In genomic region chr15:83417916-83418315, GRCm38 (mm10) we compare ENCODE assay signal across 19 mouse cellular contexts. TPM values are rescaled to one million over a fixed set of nuclear protein-coding genes. Genes with fewer than 3 reads are reported as not detected.
DNase-seq lines count a peak whose midpoint lies in the region; ATAC-seq and TF ChIP-seq lines count a peak whose summit lies in the region.
"Had no signal": no experiment of that assay in that cellular context is flagged by ENCODE, and none has a peak within 500 bp of the region (broad histone marks: within the 10 kb centered on the region; RNA-seq: fewer than 3 reads in every experiment).

No protein-coding gene starts in this region.

- 0 out of 2 replicates have a peak overlapping the region, but pooled peaks have one; percentile 7 for H3K9ac ChIP-seq in heart, embryonic 12.5 days
- H3K9ac ChIP-seq: embryonic facial prominence, embryonic 15.5 days; hindbrain, embryonic 12.5 days; midbrain, embryonic 12.5 days had no signal

- H3K36me3 ChIP-seq in heart, embryonic 12.5 days: no peaks in the 10 kb centered on the region
- H3K36me3 ChIP-seq: embryonic facial prominence, embryonic 15.5 days; hindbrain, embryonic 12.5 days; midbrain, embryonic 12.5 days had no signal

- WGBS in heart, embryonic 12.5 days: 69% methylated on average over 6 of the region's 6 CpGs

- H3K4me1 ChIP-seq in heart, embryonic 12.5 days (replicated peaks): peaks cover 55% of the 10 kb centered on the region
- H3K4me1 ChIP-seq in embryonic fibroblast, embryonic 13.5 days (ENCODE audit: control insufficient read depth, insufficient read depth, low read length): peaks cover 18% of the 10 kb centered on the region
- H3K4me1 ChIP-seq: midbrain, embryonic 12.5 days had no signal

- ATAC-seq in heart, embryonic 12.5 days (ENCODE audit: insufficient number of reproducible peaks, low FRiP score): no peak
- ATAC-seq: CD4-positive, CD25-positive, alpha-beta regulatory T cell, adult 4 months; inflammation-experienced regulatory T-cells, adult 6 months had no signal

- no peak overlapping the region for H3K4me2 ChIP-seq in heart, embryonic 12.5 days
- H3K4me2 ChIP-seq: embryonic facial prominence, embryonic 15.5 days; hindbrain, embryonic 12.5 days; midbrain, embryonic 12.5 days had no signal

- no peak for TF ChIP-seq POLR2A in embryonic fibroblast, embryonic 13.5 days (IDR thresholded peaks at IDR 0.05; ENCODE audit: low read depth, low read length)

- intact Hi-C loops in left cerebral cortex, adult 2 months (cut with DNase I): loop anchor here (2.0 kb wide), 1 partner anchor 31 kb away; no protein-coding TSS in a partner anchor
- intact Hi-C loops in left cerebral cortex, postnatal 10 days (cut with DNase I): no loop called here

- H3K9me3 ChIP-seq in heart, embryonic 12.5 days (replicated peaks): no peaks in the 10 kb centered on the region
- H3K9me3 ChIP-seq: embryonic facial prominence, embryonic 15.5 days; G1E; hindbrain, embryonic 12.5 days; midbrain, embryonic 12.5 days had no signal

- no peak for DNase-seq in heart, adult 9 months (ENCODE audit: low spot score in 2 of 2)
- no peak for DNase-seq in left cerebral cortex, adult 2 months (ENCODE audit: extremely low spot score in 1 of 2, low spot score in 2 of 2)
- no peak for DNase-seq in left cerebral cortex, postnatal 10 days (ENCODE audit: extremely low spot score in 1 of 2, low spot score in 2 of 2)
- peak; percentile 33 to 36 for DNase-seq in adrenal gland, postnatal 36 days
- DNase-seq in neural tube, embryonic 10.5 days (ENCODE audit: extremely low spot score, low spot score): no peak
- DNase-seq: embryo, embryonic 11 days; gastrocnemius, postnatal 14 days; kidney, postnatal 4 days; lung, adult 18-20 months; lung, postnatal 4 days; thymus, postnatal 36 days had no signal

- H3K27me3 ChIP-seq in heart, embryonic 12.5 days (replicated peaks): no peaks in the 10 kb centered on the region
- H3K27me3 ChIP-seq: embryonic facial prominence, embryonic 15.5 days; hindbrain, embryonic 12.5 days; midbrain, embryonic 12.5 days had no signal

- H3K27ac ChIP-seq in heart, embryonic 12.5 days (ENCODE audit: poor library complexity, severe bottlenecking): peak overlapping the region; percentile 63
- peak overlapping the region; percentile 71 for H3K27ac ChIP-seq in left cerebral cortex, adult 2 months
- peak overlapping the region; percentile 57; the same call in 1 of the 2 replicates for H3K27ac ChIP-seq in embryonic fibroblast, embryonic 13.5 days (ENCODE audit: insufficient read depth, low read length)
- H3K27ac ChIP-seq: hindbrain, embryonic 12.5 days; midbrain, embryonic 12.5 days had no signal

- no peak overlapping the region for H3K4me3 ChIP-seq in heart, embryonic 12.5 days
- no peak overlapping the region for H3K4me3 ChIP-seq in left cerebral cortex, adult 2 months
- H3K4me3 ChIP-seq in embryonic fibroblast, embryonic 13.5 days (ENCODE audit: insufficient read depth, low read length): no peak overlapping the region
- H3K4me3 ChIP-seq: embryonic facial prominence, embryonic 15.5 days; hindbrain, embryonic 12.5 days; midbrain, embryonic 12.5 days had no signal

- no peak for TF ChIP-seq CTCF in left cerebral cortex, adult 2 months (IDR thresholded peaks at IDR 0.05)
- no peak for TF ChIP-seq CTCF in embryonic fibroblast, embryonic 13.5 days (IDR thresholded peaks at IDR 0.05; ENCODE audit: borderline replicate concordance, insufficient read depth, low read length)

RNA-seq across cellular contexts. Expression of gene Pacsin2, which starts 46.5 kb away (rescaled TPM):
- 70.8 and 72.0 TPM in 2 replicates for polyA plus RNA-seq in heart, embryonic 12.5 days (2016; fragmentation: Nextera tagmentation; extraction: Ambion mirVana)
- 100 to 1,000 TPM in 1 of 2 experiments, 10 to 100 TPM in 1; 97.4 to 102 TPM for total RNA-seq in left cerebral cortex, adult 2 months (2021)
- 10 to 100 TPM; 47.5 to 48.6 TPM for total RNA-seq in left cerebral cortex, postnatal 10 days (2021)
- 10 to 100 TPM; 85.6 to 94.3 TPM for total RNA-seq in adrenal gland, postnatal 36 days (2021)
- polyA plus RNA-seq in embryonic fibroblast, embryonic 13.5 days (2011; ENCODE audit: insufficient read length, low read depth, missing spikeins): 62.0 and 75.6 TPM in 2 replicates

Comparison
In these comparisons a context has a peak if more than half of its experiments do, and no peak if none do; other contexts are left out.
1. DNase-seq: peak in adrenal gland, postnatal 36 days (2 of 2); none in heart, adult 9 months (0 of 2), left cerebral cortex, adult 2 months (0 of 2), left cerebral cortex, postnatal 10 days (0 of 2) and neural tube, embryonic 10.5 days (single experiment).
2. Peak in every context shown above with its lines, with median percentiles within 50 percentile points of each other: H3K27ac ChIP-seq.